Mouse (Mus musculus) liver, embryonic 14 days (tissue): Measurements from ENCODE around the gene Lhx3. TPM values are rescaled to one million over a fixed set of nuclear protein-coding genes. Genes with fewer than 3 reads are reported as not detected.

Source experiments
- polyA plus RNA-seq: library from polyadenylated mRNA; depleted of rRNA; stranded (reverse); fragments of >200 nt; gene quantifications from 2 replicates; pipeline ENCODE4 v1.2.3, GENCODE M21; 2012; rRNA removed

The Lhx3 gene
- polyA plus RNA-seq, result not detected in 2 replicates

DNA sequence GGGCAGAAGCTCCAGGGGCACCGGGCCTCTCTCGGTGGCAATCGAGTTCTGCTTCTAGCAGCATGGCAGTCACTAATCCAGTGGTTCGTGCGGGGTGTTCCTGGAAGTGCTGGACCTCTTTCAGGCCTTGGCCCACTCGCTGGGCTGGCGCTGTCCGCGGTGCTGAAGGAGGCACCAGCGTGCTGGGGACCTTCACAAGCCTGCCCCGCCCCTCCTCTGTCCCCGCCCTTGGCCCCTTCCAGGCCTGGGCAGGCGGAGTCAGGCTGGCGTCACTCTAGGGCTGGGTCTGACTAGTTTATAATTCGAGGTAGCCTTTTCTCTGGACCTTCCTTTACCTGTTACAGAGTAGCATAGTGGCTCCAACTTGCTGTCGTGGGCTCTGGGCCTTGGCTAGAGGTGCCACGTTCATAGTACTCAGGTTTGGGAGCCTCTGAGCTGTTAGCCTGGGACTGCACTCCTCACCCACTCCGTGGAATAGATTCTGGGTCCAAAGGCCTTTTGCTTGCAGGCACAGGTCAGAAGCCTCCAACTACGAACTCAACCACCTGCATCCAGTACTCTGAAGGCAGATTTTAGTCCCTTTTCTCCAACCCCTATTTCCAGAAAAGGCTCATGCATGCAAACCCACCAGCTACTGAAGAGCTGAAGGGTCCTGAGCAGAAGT is at the start of gene Lhx3:
Gene Lhx3 (minus strand): TSS at position 164 of the 664 bp plus-strand sequence.

DNA sequence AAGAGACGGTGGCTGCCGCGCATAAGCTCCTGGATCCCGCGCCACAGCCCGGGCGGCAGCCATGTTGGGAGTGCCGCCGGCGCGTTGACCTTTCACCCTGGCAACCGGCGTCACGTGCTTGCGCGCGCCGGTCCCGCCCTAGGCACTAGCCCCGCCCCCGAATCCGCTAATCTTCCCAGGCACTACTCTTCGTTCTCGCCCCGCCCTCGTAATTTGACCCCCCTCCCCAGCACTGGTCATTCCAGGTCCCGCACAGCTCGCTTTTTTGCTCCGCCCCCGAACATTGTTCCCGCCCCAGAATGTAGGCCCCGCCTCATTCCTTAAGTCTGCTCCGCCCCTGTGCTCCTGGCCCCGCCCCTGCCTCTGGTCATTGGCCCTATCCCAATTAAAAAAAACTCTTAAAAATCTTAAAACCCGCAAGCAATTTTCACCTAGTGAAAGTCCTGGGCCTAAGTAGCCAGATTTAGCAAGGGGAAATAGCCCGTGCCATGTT is 29.2 kb upstream of the Lhx3 start, which contains the start of gene Qsox2:
Gene Qsox2 (minus strand): TSS at position 236 of the 493 bp plus-strand sequence.

Other genes starting within 250 kb of the Lhx3 start
- 2.4 and 3.2 TPM in 2 replicates for gene Camsap1, start 225.0 kb downstream of the Lhx3 start, polyA plus RNA-seq
- 274 and 312 TPM in 2 replicates for gene Ubac1, start 186.5 kb downstream of the Lhx3 start, polyA plus RNA-seq
- 1.2 and 1.5 TPM in 2 replicates for gene Nacc2, start 85.1 kb downstream of the Lhx3 start, polyA plus RNA-seq
- gene Qsox2, start 29.2 kb upstream of the Lhx3 start, polyA plus RNA-seq, result 4.3 and 5.0 TPM in 2 replicates
- gene Ccdc187, start 86.3 kb upstream of the Lhx3 start, polyA plus RNA-seq, result 0.05 and 0.07 TPM in 2 replicates
- gene Gpsm1, start 107.2 kb upstream of the Lhx3 start, polyA plus RNA-seq, result 2.0 TPM in 2 replicates
- gene Dnlz, start 143.8 kb upstream of the Lhx3 start, polyA plus RNA-seq, result 6.6 and 7.2 TPM in 2 replicates
- gene Card9, start 152.6 kb upstream of the Lhx3 start, polyA plus RNA-seq, result 5.0 and 6.2 TPM in 2 replicates
- gene Snapc4, start 172.4 kb upstream of the Lhx3 start, polyA plus RNA-seq, result 10.0 and 12.3 TPM in 2 replicates
- 34.3 and 37.1 TPM in 2 replicates for gene Entr1, start 181.0 kb upstream of the Lhx3 start, polyA plus RNA-seq
- gene Pmpca, start 181.1 kb upstream of the Lhx3 start, polyA plus RNA-seq, result 40.3 and 46.0 TPM in 2 replicates
- gene Inpp5e, start 200.9 kb upstream of the Lhx3 start, polyA plus RNA-seq, result 6.1 and 6.7 TPM in 2 replicates
- 10.5 and 11.6 TPM in 2 replicates for gene Sec16a, start 236.9 kb upstream of the Lhx3 start, polyA plus RNA-seq